Mouse (Mus musculus): ENCODE data around the gene Usp43. TPM values are rescaled to one million over a fixed set of nuclear protein-coding genes. Genes with fewer than 3 reads are reported as not detected.

The Usp43 gene
- polyA plus RNA-seq, 1 experiment from 2014 or later: 0.87 TPM

- Histone ChIP-seq H3K9ac (no peak overlapping the region), H3K9me3 (no peaks in the 10 kb centered on the region)
- 80% methylated on average over 7 of the region's 7 CpGs for WGBS
Measured at GRCm38 (mm10) chr11:67895641-67896040, 26.3 kb downstream of the Usp43 start.

GRCm38 (mm10) chr11:67888521-67888920, 33.4 kb downstream of the Usp43 start:
- no peak for ATAC-seq (ENCODE audit: extremely low read depth, insufficient number of reproducible peaks, low FRiP score, low TSS enrichment)
- H3K27me3 ChIP-seq (replicated peaks): no peaks in the 10 kb centered on the region
- peaks cover 5% of the 10 kb centered on the region for H3K9me3 ChIP-seq
- peaks cover 12% of the 10 kb centered on the region for H3K4me1 ChIP-seq
- 26% methylated on average over 5 of the region's 5 CpGs for WGBS
- no peak overlapping the region for H3K4me3 ChIP-seq
- H3K36me3 ChIP-seq: no peaks in the 10 kb centered on the region
- H3K27ac ChIP-seq (replicated peaks): peak overlapping the region; percentile 20; the same call in 1 of the 2 replicates
- no peak overlapping the region for H3K9ac ChIP-seq
- peak overlapping the region; percentile 32 for H3K4me2 ChIP-seq

More at GRCm38 (mm10) chr11:67895641-67896040, 26.3 kb downstream of the Usp43 start:
- H3K27me3 ChIP-seq (replicated peaks): no peaks in the 10 kb centered on the region
- H3K27ac ChIP-seq (replicated peaks): no peak overlapping the region
- no peak overlapping the region for H3K4me2 ChIP-seq
- no peak for ATAC-seq (ENCODE audit: extremely low read depth, insufficient number of reproducible peaks, low FRiP score, low TSS enrichment)
- H3K4me1 ChIP-seq: peaks cover 9% of the 10 kb centered on the region
- no peaks in the 10 kb centered on the region for H3K36me3 ChIP-seq
- no peak overlapping the region for H3K4me3 ChIP-seq

- no peak for ATAC-seq (ENCODE audit: extremely low read depth, insufficient number of reproducible peaks, low FRiP score, low TSS enrichment)
Measured at GRCm38 (mm10) chr11:67885921-67886320, 36.0 kb downstream of the Usp43 start.

GRCm38 (mm10) chr11:67865521-67866197, 56.3 kb downstream of the Usp43 start:
- ATAC-seq (ENCODE audit: extremely low read depth, insufficient number of reproducible peaks, low FRiP score, low TSS enrichment): no peak
- Histone ChIP-seq H3K27me3 (replicated peaks) (no peaks in the 10 kb centered on the region), H3K9ac (no peak overlapping the region), H3K9me3 (no peaks in the 10 kb centered on the region), H3K27ac (replicated peaks) (no peak overlapping the region), H3K4me2 (no peak overlapping the region), H3K36me3 (no peaks in the 10 kb centered on the region), H3K4me1 (peaks cover 10% of the 10 kb centered on the region), H3K4me3 (no peak overlapping the region)
- WGBS: 79% methylated on average over 9 of the region's 9 CpGs

More at GRCm38 (mm10) chr11:67885921-67886320, 36.0 kb downstream of the Usp43 start:
- no peaks in the 10 kb centered on the region for H3K27me3 ChIP-seq (replicated peaks)
- H3K4me2 ChIP-seq: no peak overlapping the region
- WGBS: 84% methylated on average over 2 of the region's 2 CpGs
- no peak overlapping the region for H3K9ac ChIP-seq
- H3K36me3 ChIP-seq: no peaks in the 10 kb centered on the region
- peaks cover 5% of the 10 kb centered on the region for H3K9me3 ChIP-seq
- H3K27ac ChIP-seq (replicated peaks): no peak overlapping the region
- peaks cover 12% of the 10 kb centered on the region for H3K4me1 ChIP-seq
- no peak overlapping the region for H3K4me3 ChIP-seq

- no peak for ATAC-seq (ENCODE audit: extremely low read depth, insufficient number of reproducible peaks, low FRiP score, low TSS enrichment)
- no peaks in the 10 kb centered on the region for H3K27me3 ChIP-seq (replicated peaks)
- 60% methylated on average over 5 of the region's 5 CpGs for WGBS
- no peaks in the 10 kb centered on the region for H3K36me3 ChIP-seq
- H3K27ac ChIP-seq (replicated peaks): no peak overlapping the region
- H3K9ac ChIP-seq: no peak overlapping the region
- peaks cover 10% of the 10 kb centered on the region for H3K4me1 ChIP-seq
- H3K4me2 ChIP-seq: no peak overlapping the region
- H3K9me3 ChIP-seq: no peaks in the 10 kb centered on the region
- no peak overlapping the region for H3K4me3 ChIP-seq
Measured at GRCm38 (mm10) chr11:67865100-67865499, 56.9 kb downstream of the Usp43 start.

- Histone ChIP-seq H3K27ac (replicated peaks) (peak overlapping the region; percentile 25; the same call in 1 of the 2 replicates), H3K36me3 (no peaks in the 10 kb centered on the region), H3K4me1 (peaks cover 10% of the 10 kb centered on the region), H3K4me3 (no peak overlapping the region), H3K4me2 (peak overlapping the region; percentile 33), H3K9ac (0 out of 2 replicates have a peak overlapping the region, but pooled peaks have one; percentile 34), H3K27me3 (replicated peaks) (no peaks in the 10 kb centered on the region), H3K9me3 (no peaks in the 10 kb centered on the region)
- ATAC-seq (ENCODE audit: extremely low read depth, insufficient number of reproducible peaks, low FRiP score, low TSS enrichment): no peak
- 7% methylated on average over 7 of the region's 7 CpGs for WGBS
Measured at GRCm38 (mm10) chr11:67861399-67861838, 60.5 kb downstream of the Usp43 start.

GRCm38 (mm10) chr11:67860743-67861398, 61.1 kb downstream of the Usp43 start:
- Histone ChIP-seq H3K36me3 (no peaks in the 10 kb centered on the region), H3K4me1 (peaks cover 10% of the 10 kb centered on the region), H3K9ac (no peak overlapping the region), H3K4me2 (no peak overlapping the region), H3K27me3 (replicated peaks) (no peaks in the 10 kb centered on the region), H3K4me3 (no peak overlapping the region), H3K9me3 (no peaks in the 10 kb centered on the region), H3K27ac (replicated peaks) (no peak overlapping the region)
- no peak for ATAC-seq (ENCODE audit: extremely low read depth, insufficient number of reproducible peaks, low FRiP score, low TSS enrichment)
- WGBS: 50% methylated on average over 7 of the region's 7 CpGs

GRCm38 (mm10) chr11:67858518-67858917, 63.4 kb downstream of the Usp43 start:
- Histone ChIP-seq H3K27me3 (replicated peaks) (no peaks in the 10 kb centered on the region), H3K4me2 (no peak overlapping the region), H3K9me3 (no peaks in the 10 kb centered on the region), H3K27ac (replicated peaks) (no peak overlapping the region), H3K4me1 (peaks cover 12% of the 10 kb centered on the region), H3K4me3 (no peak overlapping the region), H3K36me3 (no peaks in the 10 kb centered on the region), H3K9ac (no peak overlapping the region)
- 77% methylated on average over 9 of the region's 9 CpGs for WGBS
- no peak for ATAC-seq (ENCODE audit: extremely low read depth, insufficient number of reproducible peaks, low FRiP score, low TSS enrichment)

- Histone ChIP-seq H3K36me3 (no peaks in the 10 kb centered on the region), H3K9me3 (no peaks in the 10 kb centered on the region), H3K4me2 (no peak overlapping the region), H3K9ac (no peak overlapping the region), H3K4me1 (peaks cover 2% of the 10 kb centered on the region; the same call in 1 of the 2 replicates), H3K4me3 (no peak overlapping the region), H3K27me3 (replicated peaks) (no peaks in the 10 kb centered on the region), H3K27ac (replicated peaks) (no peak overlapping the region)
- ATAC-seq (ENCODE audit: extremely low read depth, insufficient number of reproducible peaks, low FRiP score, low TSS enrichment): no peak
- 29% methylated on average over 2 of the region's 2 CpGs for WGBS
Measured at GRCm38 (mm10) chr11:67855035-67855434, 66.9 kb downstream of the Usp43 start.

- no peaks in the 10 kb centered on the region for H3K36me3 ChIP-seq
- no peaks in the 10 kb centered on the region for H3K9me3 ChIP-seq
- H3K9ac ChIP-seq: no peak overlapping the region
- peaks cover 2% of the 10 kb centered on the region; the same call in 1 of the 2 replicates for H3K4me1 ChIP-seq
- no peak overlapping the region for H3K4me3 ChIP-seq
- H3K27me3 ChIP-seq (replicated peaks): no peaks in the 10 kb centered on the region
- H3K27ac ChIP-seq (replicated peaks): no peak overlapping the region
- 46% methylated on average over 6 of the region's 6 CpGs for WGBS
- no peak for ATAC-seq (ENCODE audit: extremely low read depth, insufficient number of reproducible peaks, low FRiP score, low TSS enrichment)
- no peak overlapping the region for H3K4me2 ChIP-seq
Measured at GRCm38 (mm10) chr11:67853996-67854395, 68.0 kb downstream of the Usp43 start.

- Histone ChIP-seq H3K27me3 (replicated peaks) (no peaks in the 10 kb centered on the region), H3K4me2 (no peak overlapping the region), H3K27ac (replicated peaks) (no peak overlapping the region), H3K4me3 (no peak overlapping the region), H3K36me3 (no peaks in the 10 kb centered on the region), H3K9ac (no peak overlapping the region), H3K9me3 (no peaks in the 10 kb centered on the region), H3K4me1 (peaks cover 2% of the 10 kb centered on the region; the same call in 1 of the 2 replicates)
- WGBS: 63% methylated on average over 5 of the region's 5 CpGs
- ATAC-seq (ENCODE audit: extremely low read depth, insufficient number of reproducible peaks, low FRiP score, low TSS enrichment): no peak
Measured at GRCm38 (mm10) chr11:67851770-67852169, 70.2 kb downstream of the Usp43 start.
